Mouse (Mus musculus): Measurements from ENCODE around the gene Flt3l. TPM values are rescaled to one million over a fixed set of nuclear protein-coding genes. Genes with fewer than 3 reads are reported as not detected.
"Not testable (repeated sequence)": the region's sequence is repeated elsewhere in the genome, so short reads cannot be mapped to it uniquely, and the experiment has no call there.

The Flt3l gene
- total RNA-seq (2021): 1 to 10 TPM; 4.5 to 5.8 TPM
- long read RNA-seq, experiment 1, partial matches to known transcripts: 0 of 1 reads
- long read RNA-seq, experiment 1, other reads (novel, unspliced or antisense): 1 of 1 reads
- long read RNA-seq, experiment 2, partial matches to known transcripts: 0 of 3 reads
- long read RNA-seq, experiment 2, other reads (novel, unspliced or antisense): 3 of 3 reads

GRCm38 (mm10) chr7:45135993-45136567 is at the start of gene Flt3l, which contains the start of gene Gm45713:
Gene Flt3l (minus strand): TSS chr7:45136432.
Gene Gm45713 (minus strand): TSS chr7:45136231.
- DNase-seq (ENCODE audit: low spot score in 2 of 2): peak; percentile 91

- DNase-seq (ENCODE audit: low spot score in 2 of 2): no peak
Measured at GRCm38 (mm10) chr7:45185921-45186320, 49.7 kb upstream of the Flt3l start.

- no peak for DNase-seq (ENCODE audit: low spot score in 2 of 2)
Measured at GRCm38 (mm10) chr7:45183672-45184071, 47.4 kb upstream of the Flt3l start.

GRCm38 (mm10) chr7:45182606-45183005 is 46.4 kb upstream of the Flt3l start:
- no peak for DNase-seq (ENCODE audit: low spot score in 2 of 2)

GRCm38 (mm10) chr7:45182199-45182601 is 46.0 kb upstream of the Flt3l start:
- peak; percentile 77 to 91 for DNase-seq (ENCODE audit: low spot score in 2 of 2)

- no peak for DNase-seq (ENCODE audit: low spot score in 2 of 2)
Measured at GRCm38 (mm10) chr7:45181540-45181939, 45.3 kb upstream of the Flt3l start.

GRCm38 (mm10) chr7:45180896-45181477 is 44.8 kb upstream of the Flt3l start, which contains the start of gene Pth2:
Gene Pth2 (plus strand): TSS chr7:45180995.
- no peak for DNase-seq (ENCODE audit: low spot score in 2 of 2)

GRCm38 (mm10) chr7:45179469-45179868 is 43.2 kb upstream of the Flt3l start, which contains the start of gene Gfy:
Gene Gfy (minus strand): TSS chr7:45179569.
- DNase-seq (ENCODE audit: low spot score in 2 of 2): no peak

- no peak for DNase-seq (ENCODE audit: low spot score in 2 of 2)
Measured at GRCm38 (mm10) chr7:45178550-45178949, 42.3 kb upstream of the Flt3l start.

GRCm38 (mm10) chr7:45176356-45176755 is 40.1 kb upstream of the Flt3l start:
- DNase-seq (ENCODE audit: low spot score in 2 of 2): no peak

GRCm38 (mm10) chr7:45175929-45176328 is 39.7 kb upstream of the Flt3l start:
- no peak for DNase-seq (ENCODE audit: low spot score in 2 of 2)

GRCm38 (mm10) chr7:45175398-45175797 is 39.2 kb upstream of the Flt3l start:
- no peak for DNase-seq (ENCODE audit: low spot score in 2 of 2)

- no peak for DNase-seq (ENCODE audit: low spot score in 2 of 2)
Measured at GRCm38 (mm10) chr7:45174567-45175280, 38.5 kb upstream of the Flt3l start.

GRCm38 (mm10) chr7:45173772-45174171 is 37.5 kb upstream of the Flt3l start:
- not testable (repeated sequence) for DNase-seq (ENCODE audit: low spot score in 2 of 2)

GRCm38 (mm10) chr7:45172974-45173373 is 36.7 kb upstream of the Flt3l start:
- no peak for DNase-seq (ENCODE audit: low spot score in 2 of 2)

GRCm38 (mm10) chr7:45169495-45169894 is 33.3 kb upstream of the Flt3l start:
- DNase-seq (ENCODE audit: low spot score in 2 of 2): peak in 1 of 2 experiments; percentile 65

GRCm38 (mm10) chr7:45168656-45169055 is 32.4 kb upstream of the Flt3l start:
- DNase-seq (ENCODE audit: low spot score in 2 of 2): no peak

GRCm38 (mm10) chr7:45167761-45168445 is 31.7 kb upstream of the Flt3l start:
- peak in 1 of 2 experiments; percentile 62 for DNase-seq (ENCODE audit: low spot score in 2 of 2)

GRCm38 (mm10) chr7:45166950-45167401 is 30.7 kb upstream of the Flt3l start:
- DNase-seq (ENCODE audit: low spot score in 2 of 2): peak in 1 of 2 experiments; percentile 64

GRCm38 (mm10) chr7:45165701-45166100 is 29.5 kb upstream of the Flt3l start:
- DNase-seq (ENCODE audit: low spot score in 2 of 2): no peak

GRCm38 (mm10) chr7:45164833-45165232 is 28.6 kb upstream of the Flt3l start:
- DNase-seq (ENCODE audit: low spot score in 2 of 2): no peak
